Mouse (Mus musculus) liver, embryonic 14.5 days (tissue): Measurements from ENCODE around the gene Oasl1. TPM values are rescaled to one million over a fixed set of nuclear protein-coding genes. Genes with fewer than 3 reads are reported as not detected.

ENCODE experiments used
- ATAC-seq: fragments of 200-750 bp; cut with Nextera tagmentation; 2 replicates; pipeline ENCODE4 v1.8.0; 2017; ENCODE audit warnings: moderate number of reproducible peaks, mild to moderate bottlenecking, moderate library complexity; ENCODE audit not compliant: insufficient read depth
- DNase-seq, 3 experiments: peaks; one replicate each; pipeline ENCODE4 v3.0.0-alpha.2; 2012 to 2013; ENCODE audit warnings: low read depth in 3 of 3, low spot score in 3 of 3
- H3K27ac ChIP-seq: fragments of 300-500 bp; sonication (generic); 2 replicates; pipeline ENCODE4 v1.5.1; 2014; ENCODE audit warnings: moderate library complexity, mild to moderate bottlenecking, control low read depth, inconsistent platforms
- H3K27me3 ChIP-seq: fragments of 300-500 bp; sonication (generic); 2 replicates; pipeline ENCODE4 v1.6.1; 2014; ENCODE audit warnings: mild to moderate bottlenecking, low read length, moderate library complexity; ENCODE audit not compliant: control insufficient read depth, insufficient read depth
- H3K36me3 ChIP-seq: fragments of 300-500 bp; sonication (generic); replicated peaks from 2 replicates; pipeline ENCODE4 v1.6.1; 2014; ENCODE audit warnings: low read depth; ENCODE audit not compliant: control insufficient read depth, insufficient read depth
- H3K4me1 ChIP-seq, 2 experiments: fragments of 200-500 bp in 1 of 2; fragments of 300-500 bp in 1 of 2; sonication (generic) in 1 of 2; replicated peaks; 2 replicates each; pipeline ENCODE4 v1.6.1; 2012 to 2014; ENCODE audit warnings: antibody characterized with exemption in 1 of 2, inconsistent platforms in 1 of 2, low read length in 1 of 2; ENCODE audit not compliant: control insufficient read depth in 2 of 2, insufficient read depth in 2 of 2
- H3K4me2 ChIP-seq: fragments of 300-500 bp; sonication (generic); 2 replicates; pipeline ENCODE4 v1.6.1; 2014; ENCODE audit warnings: low read depth, mild to moderate bottlenecking, control low read depth, moderate library complexity
- H3K4me3 ChIP-seq, 2 experiments: fragments of 200-500 bp in 1 of 2; fragments of 300-500 bp in 1 of 2; sonication (generic) in 1 of 2; 2 replicates each; pipeline ENCODE4 v1.5.1; 2012 to 2014; ENCODE audit warnings: low read depth in 2 of 2, low read length in 2 of 2, mild to moderate bottlenecking in 2 of 2, control low read depth in 1 of 2, inconsistent platforms in 1 of 2, moderate library complexity in 1 of 2; ENCODE audit not compliant: insufficient read depth in 1 of 2
- H3K9ac ChIP-seq: fragments of 300-500 bp; sonication (generic); replicated peaks from 2 replicates; pipeline ENCODE4 v1.6.1; 2014; ENCODE audit warnings: mild to moderate bottlenecking, control low read depth, moderate library complexity
- H3K9me3 ChIP-seq: fragments of 300-500 bp; sonication (generic); 2 replicates; pipeline ENCODE4 v1.6.1; 2016; ENCODE audit warnings: low read length, mixed read lengths; ENCODE audit not compliant: control insufficient read depth
- CTCF ChIP-seq: IDR thresholded peaks from 2 replicates; pipeline ENCODE4 v1.5.1; 2016; ENCODE audit warnings: antibody characterized with exemption, low read depth, control low read depth
- EP300 ChIP-seq: IDR thresholded peaks from 2 replicates; pipeline ENCODE4 v1.6.1; 2016; ENCODE audit warnings: antibody characterized with exemption, low read depth
- WGBS: fragments of 180-500 bp; shearing (Covaris S2); extraction: QIAGEN DNeasy Blood & Tissue Kit; methylation state at CpG from one replicate; pipeline ENCODE4 v1.1.7; 2014; ENCODE audit not compliant: insufficient replicate concordance; 5-methylcytosine and 5-hydroxymethylcytosine counted together
- polyA plus RNA-seq, 2 experiments: library from polyadenylated mRNA; depleted of rRNA in 1 of 2; stranded (reverse) in 1 of 2; unstranded in 1 of 2; fragments of >200 nt; fragmentation: Nextera tagmentation in 1 of 2; extraction: Ambion mirVana in 1 of 2; gene quantifications; 2 replicates each; pipeline versions ENCODE4 v1.2.1 to v1.2.3; 2012 to 2014

Oasl1 gene
- polyA plus RNA-seq, 2 experiments = 0.32 to 0.44 TPM

- no peak overlapping the region for H3K4me3 ChIP-seq
- H3K27ac ChIP-seq = no peak overlapping the region
- peaks cover 0 to 4% of the 10 kb centered on the region in 2 experiments; a peak in 2 of 4 replicates for H3K4me1 ChIP-seq
- WGBS = 47% methylated on average over 10 of the region's 10 CpGs
- no peak overlapping the region for H3K9ac ChIP-seq
- no peaks in the 10 kb centered on the region for H3K27me3 ChIP-seq
- ATAC-seq = no peak
- H3K36me3 ChIP-seq = no peaks in the 10 kb centered on the region
- TF ChIP-seq EP300 (no peak), CTCF (no peak)
- H3K9me3 ChIP-seq = no peaks in the 10 kb centered on the region
- H3K4me2 ChIP-seq = peak overlapping the region; percentile 12; the same call in 1 of the 2 replicates
- DNase-seq = peak in 1 of 3 experiments; percentile 36
These were observed 691 bp upstream of the Oasl1 start for GRCm38 (mm10) chr5:114922366-114922731.

GRCm38 (mm10) chr5:114926153-114926684, 3.2 kb downstream of the Oasl1 start:
- Histone ChIP-seq H3K9ac (no peak overlapping the region), H3K27ac (no peak overlapping the region), H3K4me1 (peaks cover 0 to 4% of the 10 kb centered on the region in 2 experiments; a peak in 2 of 4 replicates), H3K27me3 (no peaks in the 10 kb centered on the region), H3K9me3 (no peaks in the 10 kb centered on the region), H3K4me2 (no peak overlapping the region), H3K4me3 (no peak overlapping the region), H3K36me3 (no peaks in the 10 kb centered on the region)
- ATAC-seq = no peak
- TF ChIP-seq EP300 (no peak), CTCF (no peak)
- WGBS = 47% methylated on average over 1 of the region's 1 CpGs
- no peak for DNase-seq

GRCm38 (mm10) chr5:114926753-114927152, 3.7 kb downstream of the Oasl1 start:
- no peaks in the 10 kb centered on the region for H3K27me3 ChIP-seq
- DNase-seq = no peak
- no peak overlapping the region for H3K9ac ChIP-seq
- H3K27ac ChIP-seq = no peak overlapping the region
- no peaks in the 10 kb centered on the region for H3K9me3 ChIP-seq
- H3K36me3 ChIP-seq = no peaks in the 10 kb centered on the region
- 73% methylated on average over 9 of the region's 9 CpGs for WGBS
- no peak for TF ChIP-seq CTCF
- no peak for ATAC-seq
- H3K4me2 ChIP-seq = no peak overlapping the region
- no peak overlapping the region for H3K4me3 ChIP-seq
- H3K4me1 ChIP-seq = peaks cover 0 to 2% of the 10 kb centered on the region in 2 experiments; a peak in 2 of 4 replicates

- Histone ChIP-seq H3K36me3 (no peaks in the 10 kb centered on the region), H3K9me3 (no peaks in the 10 kb centered on the region), H3K27ac (no peak overlapping the region), H3K4me1 (no peaks in the 10 kb centered on the region), H3K9ac (no peak overlapping the region), H3K4me3 (no peak overlapping the region), H3K27me3 (no peaks in the 10 kb centered on the region), H3K4me2 (no peak overlapping the region)
- WGBS = 42% methylated on average over 5 of the region's 5 CpGs
- ATAC-seq (no peak), DNase-seq (no peak)
- TF ChIP-seq CTCF (no peak), EP300 (no peak)
These were observed 8.6 kb downstream of the Oasl1 start for GRCm38 (mm10) chr5:114931626-114932025.

- ATAC-seq = no peak
- Histone ChIP-seq H3K27ac (no peak overlapping the region), H3K36me3 (no peaks in the 10 kb centered on the region), H3K4me1 (no peaks in the 10 kb centered on the region), H3K9me3 (no peaks in the 10 kb centered on the region), H3K27me3 (no peaks in the 10 kb centered on the region), H3K4me2 (no peak overlapping the region), H3K9ac (no peak overlapping the region), H3K4me3 (no peak overlapping the region)
- WGBS = 65% methylated on average over 8 of the region's 8 CpGs
- no peak for DNase-seq
- TF ChIP-seq EP300 = no peak
- TF ChIP-seq CTCF = no peak
These were observed 10.2 kb downstream of the Oasl1 start for GRCm38 (mm10) chr5:114933206-114933605.
